Mouse (Mus musculus): ENCODE results near the gene Trappc1.
A peak's percentile ranks its signal among the peaks of the same experiment; 100 is the strongest.

Gene Trappc1

DNA sequence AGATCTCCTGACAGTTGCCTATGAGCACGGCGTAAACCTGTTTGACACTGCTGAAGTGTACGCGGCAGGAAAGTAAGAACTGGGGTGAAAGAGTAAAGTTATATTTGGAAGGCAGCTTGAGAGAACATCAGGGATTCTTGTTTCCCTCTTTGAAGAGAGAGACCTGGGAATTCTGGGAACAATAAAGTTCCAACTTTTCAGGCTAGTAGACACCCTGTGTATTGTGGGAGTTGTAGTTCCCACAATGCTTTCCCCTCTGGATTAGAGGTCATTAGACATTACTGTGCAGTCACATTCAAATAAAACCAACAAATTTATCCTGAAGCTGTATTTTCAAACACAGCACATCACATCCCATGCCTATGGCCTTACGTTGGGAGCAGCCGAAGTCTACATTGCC, 4.7 kb downstream of the Trappc1 start:
- no peak for DNase-seq (ENCODE audit: low read depth, low spot score)

DNA sequence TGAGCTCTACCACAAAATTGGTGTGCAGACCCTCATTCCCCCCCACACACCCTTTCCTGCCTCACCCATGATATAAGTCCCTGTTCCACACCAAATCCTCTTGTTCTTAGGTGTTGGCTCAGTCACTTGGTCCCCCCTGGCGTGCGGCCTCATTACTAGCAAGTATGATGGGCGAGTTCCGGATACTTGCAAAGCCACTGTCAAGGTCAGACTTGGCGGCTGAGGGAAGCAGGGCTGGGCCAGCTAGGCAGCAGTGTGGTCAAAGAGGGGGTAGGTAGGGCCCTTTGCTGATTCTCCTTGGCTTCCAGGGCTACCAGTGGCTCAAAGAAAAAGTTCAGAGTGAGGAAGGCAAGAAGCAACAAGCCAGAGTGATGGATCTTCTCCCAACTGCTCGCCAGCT, 7.4 kb downstream of the Trappc1 start:
- no peak for DNase-seq (ENCODE audit: low read depth, low spot score)

DNA sequence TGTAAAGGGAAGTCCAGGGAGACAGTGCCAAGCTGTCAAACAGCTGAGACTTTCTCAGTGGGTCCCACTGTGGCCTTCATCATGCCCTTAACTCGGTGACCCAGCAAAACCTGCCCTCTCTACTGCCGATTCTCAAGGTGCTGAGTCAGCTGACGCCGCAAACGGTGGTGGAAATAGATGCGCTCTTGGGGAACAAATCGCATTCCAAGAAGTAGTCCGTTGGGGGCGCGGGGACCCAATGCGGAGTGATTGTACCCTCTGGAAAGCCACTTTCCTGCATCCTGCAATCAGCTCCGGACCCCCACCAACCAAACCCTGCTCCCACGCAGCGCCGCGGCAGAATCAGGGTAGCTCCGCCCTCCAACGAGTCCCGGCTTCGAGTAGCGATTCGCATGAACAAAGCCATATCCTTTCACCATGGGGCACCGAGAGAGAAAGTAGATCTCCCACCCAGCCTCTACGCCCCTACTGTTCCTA, 8.2 kb downstream of the Trappc1 start:
- DNase-seq (ENCODE audit: low read depth, low spot score), result peak; percentile 73

DNA sequence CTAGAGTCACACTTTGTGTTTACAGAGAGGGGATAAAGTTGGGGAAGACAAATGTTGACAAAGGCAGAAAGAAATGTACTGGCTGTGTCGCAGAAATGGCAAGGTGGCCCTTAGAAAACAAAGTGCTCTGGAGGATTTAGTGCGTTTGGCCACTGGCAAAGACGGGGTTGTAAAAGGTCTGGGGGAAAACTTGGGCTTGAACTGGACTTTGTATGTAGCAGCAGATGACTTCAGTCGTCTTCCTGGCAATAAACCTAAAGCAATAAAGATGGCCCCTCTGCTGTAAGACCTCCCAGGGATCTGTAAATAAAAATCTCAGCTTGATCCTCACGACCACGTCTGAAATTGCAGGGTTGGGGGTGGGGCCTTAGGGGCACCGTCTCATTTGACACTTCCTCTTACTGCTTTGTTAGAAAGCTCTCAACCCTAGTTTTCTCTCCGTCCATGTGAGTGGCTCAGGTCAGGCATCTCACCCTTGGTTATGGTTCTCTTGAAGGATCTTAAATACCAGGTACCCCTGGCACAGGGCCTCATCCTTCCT, 9.0 kb downstream of the Trappc1 start:
- DNase-seq (ENCODE audit: low read depth, low spot score), result no peak

DNA sequence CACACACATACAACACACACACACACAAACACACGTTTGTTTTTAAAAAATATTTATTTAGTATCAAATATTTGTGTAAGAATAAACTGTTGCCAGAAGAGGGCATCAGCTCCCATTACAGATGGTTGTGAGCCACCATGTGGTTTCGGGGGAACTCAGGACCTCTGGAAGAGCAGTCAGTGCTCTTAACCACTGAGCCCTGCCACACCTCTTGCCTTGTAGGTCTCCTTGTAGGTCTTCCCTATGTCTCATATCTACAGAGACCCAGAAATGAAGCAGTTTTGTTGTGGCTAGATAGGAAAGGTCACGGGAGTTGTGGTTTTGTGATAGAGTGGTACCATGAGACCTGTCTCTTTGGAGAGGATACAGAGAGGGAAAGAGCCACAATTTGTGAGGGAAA, 10.1 kb downstream of the Trappc1 start:
- no peak for DNase-seq (ENCODE audit: low read depth, low spot score)

DNA sequence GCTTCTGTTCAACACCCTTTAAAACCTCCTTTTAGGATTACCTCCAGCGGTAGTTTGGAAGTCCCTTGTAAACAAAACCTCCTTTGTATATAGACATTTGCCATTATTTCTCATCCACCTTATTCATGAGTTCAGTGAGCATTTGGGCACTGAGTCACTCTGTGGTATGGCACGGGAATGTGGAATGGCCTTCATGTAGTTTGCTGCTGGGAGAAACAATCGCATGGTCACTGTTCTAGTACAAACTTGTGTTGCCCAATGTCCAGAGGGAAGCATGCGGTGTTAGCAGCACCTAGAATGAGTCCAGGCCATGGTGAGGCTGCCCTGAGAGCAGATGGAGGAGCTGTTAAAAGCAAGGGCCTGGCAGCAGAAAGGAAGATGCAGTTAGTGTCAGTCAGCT, 11.0 kb downstream of the Trappc1 start:
- no peak for DNase-seq (ENCODE audit: low read depth, low spot score)

DNA sequence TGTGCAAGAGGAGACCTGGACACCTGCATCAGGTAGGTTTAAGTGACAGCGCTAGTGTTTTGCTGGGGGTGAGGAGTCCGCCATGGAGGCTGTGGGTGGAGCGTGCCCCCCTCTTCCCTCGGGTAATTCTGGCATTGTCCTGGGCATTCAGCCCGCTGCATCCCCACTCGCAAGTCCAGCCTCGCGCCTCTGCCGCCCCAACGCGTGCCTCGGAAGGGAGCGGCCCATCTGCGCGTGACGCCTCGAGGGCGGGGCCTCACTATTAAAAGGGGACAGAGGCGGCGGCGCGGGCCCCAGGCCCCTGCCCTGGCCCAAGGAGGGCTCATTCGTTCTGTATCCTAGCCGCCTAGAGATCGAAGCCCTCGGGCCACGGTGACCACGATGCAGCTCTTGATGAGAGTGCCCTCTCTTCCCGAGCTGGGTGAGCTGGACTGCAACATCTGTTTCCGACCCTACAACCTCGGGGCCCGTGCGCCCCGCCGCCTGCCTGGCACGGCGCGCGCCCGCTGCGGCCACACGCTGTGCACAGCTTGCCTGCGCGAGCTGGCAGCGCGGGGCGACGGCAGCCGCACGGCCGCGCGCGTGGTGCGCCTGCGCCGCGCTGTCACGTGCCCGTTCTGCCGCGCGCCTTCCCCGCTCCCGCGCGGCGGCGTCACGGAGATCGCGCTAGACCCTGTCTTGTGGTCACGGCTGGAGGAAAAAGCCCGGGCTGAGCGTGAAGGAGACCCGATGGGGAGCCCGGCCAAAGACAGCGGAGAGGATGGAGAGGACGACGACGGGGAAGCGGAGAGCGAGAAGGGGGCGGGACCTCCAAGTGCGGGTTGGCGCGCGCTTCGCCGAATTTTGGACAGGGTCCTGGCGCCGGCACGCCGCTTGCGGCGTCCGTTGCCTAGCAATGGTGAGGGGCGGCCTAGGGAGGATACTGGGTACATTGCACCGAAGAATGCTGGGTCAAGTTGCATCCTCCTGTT, 16.7 kb downstream of the Trappc1 start, which contains the start of gene Rnf227:
Gene Rnf227, plus strand, starts transcription at position 301 of the 971 bp plus-strand sequence.
- no peak for DNase-seq (ENCODE audit: low read depth, low spot score)

DNA sequence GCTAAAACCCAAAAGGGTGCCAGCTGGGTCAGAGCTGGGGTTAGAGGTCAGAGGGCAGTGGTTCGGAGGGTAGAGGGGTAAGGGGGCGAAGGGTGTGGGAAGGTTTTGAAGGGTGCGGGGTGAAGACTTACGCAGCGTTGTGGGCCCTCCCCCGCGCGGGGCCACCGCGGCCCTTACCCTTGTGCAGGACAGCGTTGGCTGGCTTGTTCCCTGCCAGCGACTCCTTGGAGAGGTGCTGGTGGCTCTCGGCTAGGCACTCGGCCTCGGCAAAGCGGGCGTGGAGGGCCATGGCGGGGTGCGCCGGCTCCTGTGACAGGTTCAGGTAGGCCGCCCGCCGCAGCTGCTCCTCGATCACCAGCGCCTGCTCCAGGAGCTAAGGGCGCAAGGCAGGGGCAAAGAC, 22.7 kb downstream of the Trappc1 start:
- no peak for DNase-seq (ENCODE audit: low read depth, low spot score)

DNA sequence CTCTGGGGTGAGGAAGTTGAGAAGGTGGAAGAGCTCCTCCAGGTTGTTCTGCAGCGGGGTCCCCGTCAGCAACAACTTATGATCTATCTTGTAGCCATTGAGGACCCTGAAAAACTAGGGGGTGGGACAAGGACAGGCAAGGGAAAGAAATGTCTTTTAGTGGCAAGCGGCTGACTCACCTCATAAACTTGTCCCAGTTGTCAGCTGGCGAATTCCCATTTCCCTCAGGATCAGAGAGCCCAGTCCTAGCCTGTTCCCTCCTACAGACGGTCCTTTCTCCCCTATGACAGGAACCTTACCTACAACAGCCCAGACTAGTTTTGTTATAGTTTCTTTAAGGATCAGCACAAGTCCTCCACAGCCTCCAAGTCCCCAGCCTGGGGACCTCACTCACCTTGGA, 32.8 kb downstream of the Trappc1 start:
- no peak for DNase-seq (ENCODE audit: low read depth, low spot score)

DNA sequence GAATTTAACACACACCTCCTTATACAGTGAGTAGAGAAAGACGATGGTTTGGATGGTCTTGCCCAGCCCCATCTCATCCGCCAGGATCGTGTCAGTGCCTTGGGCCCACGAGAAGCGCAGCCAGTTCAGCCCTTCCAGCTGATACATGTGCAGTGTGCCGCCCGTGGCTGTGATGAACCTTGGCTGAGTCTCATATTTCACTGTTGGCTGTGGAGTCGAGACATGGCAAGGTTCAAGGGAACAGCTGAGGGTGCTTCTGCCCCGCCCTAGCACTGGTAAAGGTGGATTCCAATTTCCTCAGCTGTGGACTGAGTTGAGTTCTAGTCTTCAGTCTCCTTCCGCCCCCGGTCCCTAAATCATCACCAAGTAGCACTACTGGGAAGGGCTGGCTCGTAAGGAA, 33.9 kb downstream of the Trappc1 start:
- DNase-seq (ENCODE audit: low read depth, low spot score), result no peak

DNA sequence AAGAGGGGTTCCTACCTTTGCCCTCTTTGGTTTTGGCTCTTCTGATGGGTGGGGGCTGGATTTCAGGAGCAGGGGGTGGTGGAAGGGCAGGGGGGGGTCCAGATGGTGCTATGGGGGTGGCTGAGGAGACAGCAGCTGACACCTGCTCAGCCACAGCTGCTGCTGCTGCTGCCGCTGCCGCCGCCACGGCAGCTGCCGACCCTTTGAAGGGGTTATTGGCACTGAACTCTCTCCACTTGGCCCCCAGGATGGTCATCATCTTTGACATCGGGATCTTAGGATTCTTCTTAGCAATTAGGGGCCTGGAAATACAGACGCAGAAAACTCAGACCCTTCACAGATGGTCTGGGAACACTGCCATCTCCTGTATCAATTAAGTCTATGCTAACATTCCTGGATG, 38.2 kb downstream of the Trappc1 start:
- no peak for DNase-seq (ENCODE audit: low read depth, low spot score)

DNA sequence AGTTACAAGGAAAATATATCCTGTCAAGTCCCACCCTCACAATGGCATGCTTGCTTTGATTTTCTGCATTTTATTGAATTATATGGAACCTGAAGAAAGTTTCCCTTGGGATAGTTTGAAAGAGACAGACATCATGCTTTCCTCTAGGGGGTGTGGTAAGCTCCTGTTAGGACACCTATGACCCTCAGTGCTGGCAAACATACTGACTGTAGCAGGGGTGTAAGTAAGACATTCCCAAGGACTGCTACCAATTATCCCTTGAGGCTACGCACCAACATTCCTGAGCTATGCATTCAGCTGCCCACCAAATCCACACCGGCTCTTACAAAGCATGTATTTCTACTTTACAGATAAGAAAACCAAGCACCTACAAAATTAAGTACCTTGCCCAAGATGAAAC, 38.7 kb downstream of the Trappc1 start:
- DNase-seq (ENCODE audit: low read depth, low spot score), result no peak

DNA sequence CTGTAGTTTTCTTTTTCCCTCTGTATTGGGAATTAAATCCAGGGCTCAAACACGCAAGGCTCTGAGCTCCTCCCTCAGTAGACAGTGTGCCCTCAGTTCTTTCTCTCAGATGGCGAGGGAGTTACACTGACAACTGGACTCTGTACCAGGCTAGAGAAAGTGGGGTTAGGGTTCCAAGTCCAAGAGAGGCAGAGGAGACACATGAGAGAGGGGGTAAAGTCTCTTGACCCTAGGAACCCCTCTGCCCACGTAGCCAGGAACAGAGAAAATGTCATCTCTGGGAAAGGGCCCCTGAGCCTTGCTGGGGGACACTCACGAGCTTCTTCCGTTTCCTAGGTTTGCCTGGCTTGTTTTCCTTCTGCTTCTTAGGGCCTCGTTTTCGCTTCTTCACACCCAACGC, 40.6 kb downstream of the Trappc1 start:
- DNase-seq (ENCODE audit: low read depth, low spot score), result no peak

DNA sequence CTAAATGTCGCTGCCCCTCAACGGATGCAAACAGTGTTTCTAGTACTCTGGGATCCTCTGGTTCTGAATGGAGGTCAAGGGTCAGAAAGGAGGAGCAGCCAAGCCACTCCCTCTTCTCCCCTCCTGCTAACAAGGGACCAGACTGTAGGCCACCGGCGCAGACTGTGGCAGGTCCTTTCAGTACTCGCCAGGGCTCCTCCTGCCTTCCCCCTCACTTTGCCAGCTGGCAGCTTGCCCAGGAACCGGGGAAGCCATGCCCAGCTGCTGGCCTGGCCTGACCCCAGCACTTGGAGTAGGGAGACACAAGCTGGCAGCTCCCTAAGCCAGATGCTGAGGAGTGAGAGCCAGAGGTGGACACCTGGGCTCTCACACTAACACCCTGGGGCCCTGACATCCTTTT, 41.1 kb downstream of the Trappc1 start:
- DNase-seq (ENCODE audit: low read depth, low spot score), result peak; percentile 67

DNA sequence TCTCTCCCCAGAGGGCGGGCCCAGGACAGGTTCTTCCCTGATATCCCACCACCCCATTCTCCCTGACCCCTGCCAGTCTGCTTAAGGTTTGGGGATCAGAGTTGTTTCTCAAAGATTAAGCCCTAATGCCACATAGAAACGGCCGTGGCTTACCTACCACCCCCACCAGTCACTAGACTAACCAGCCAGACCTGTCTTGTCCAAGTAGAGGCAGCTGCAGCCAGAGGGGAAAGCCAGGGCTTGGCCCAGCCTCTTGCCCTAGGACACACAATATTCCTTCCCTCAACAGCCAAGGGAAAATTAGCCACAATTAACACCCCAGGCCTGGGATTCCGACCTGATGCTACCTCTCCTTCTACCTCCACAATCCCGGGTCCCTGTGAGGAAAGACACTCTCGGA, 41.9 kb downstream of the Trappc1 start:
- no peak for DNase-seq (ENCODE audit: low read depth, low spot score)

DNA sequence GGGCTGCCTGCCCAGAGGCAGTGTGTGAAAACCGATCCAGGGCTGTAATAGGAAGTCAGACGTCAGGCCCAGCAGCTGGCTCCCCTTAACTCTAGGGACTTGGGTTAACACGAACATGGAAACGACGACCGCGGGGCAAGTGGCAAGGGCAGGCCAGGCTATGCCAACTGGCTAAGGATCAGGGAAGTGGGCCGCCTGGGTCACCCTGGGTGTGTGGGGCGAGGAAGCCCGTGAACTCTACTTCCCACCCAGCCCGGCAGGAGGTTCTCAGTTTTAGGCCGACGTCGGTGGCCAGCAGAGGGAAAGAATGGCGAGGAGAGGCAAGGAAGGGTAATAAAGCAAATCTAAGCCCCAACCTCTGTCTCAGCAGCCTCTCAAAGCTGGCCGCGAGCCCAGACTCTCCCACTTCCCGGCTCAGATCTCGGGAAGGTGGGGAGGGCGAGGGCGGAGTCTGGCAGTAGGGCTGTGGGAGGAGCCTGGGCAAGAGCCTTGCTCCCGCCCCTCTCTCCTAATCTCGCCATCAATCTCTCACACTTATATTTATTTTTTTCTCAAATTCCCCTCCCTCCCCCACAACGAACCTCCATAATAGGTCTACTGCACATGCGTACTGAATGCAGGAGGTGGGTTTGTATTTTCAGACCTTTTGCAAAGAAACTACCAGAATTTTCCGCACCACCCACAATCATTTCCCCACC, 42.5 kb downstream of the Trappc1 start:
- peak; percentile 95 for DNase-seq (ENCODE audit: low read depth, low spot score)

DNA sequence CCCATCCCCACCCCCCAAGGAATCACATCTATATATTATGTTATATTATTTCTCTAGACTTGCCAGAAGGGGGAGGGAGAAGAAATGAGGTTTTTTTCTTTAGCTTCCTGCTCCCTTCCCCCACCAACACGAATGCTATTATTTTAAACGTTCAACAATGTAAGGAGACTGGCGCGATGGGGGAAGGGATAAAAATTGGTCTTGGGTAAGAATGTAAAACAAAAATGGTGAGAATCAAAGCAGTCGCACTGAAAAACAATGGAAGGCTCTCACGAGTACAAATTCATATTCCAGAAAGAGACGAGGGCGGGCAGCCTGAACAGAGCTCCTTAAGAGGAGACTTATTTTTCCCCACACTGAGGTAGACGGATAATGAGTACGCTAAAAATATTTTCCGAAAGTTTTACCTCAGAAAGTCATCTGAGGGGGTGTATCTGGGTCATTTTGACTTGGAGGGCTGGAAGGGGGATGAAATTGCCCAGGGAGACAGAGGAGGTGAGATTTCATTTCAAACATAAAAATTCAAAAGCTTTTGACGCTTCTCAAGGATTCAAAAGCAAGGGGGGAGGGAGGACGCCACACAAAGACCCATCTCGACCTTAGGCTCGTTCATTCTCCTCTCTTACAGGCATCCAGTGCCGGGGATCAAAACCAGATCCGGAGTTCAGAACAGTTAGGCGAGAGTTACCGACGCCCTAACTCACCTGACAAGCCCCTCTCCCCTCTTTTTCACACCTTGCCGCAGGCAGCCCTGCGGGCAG, 43.3 kb downstream of the Trappc1 start:
- DNase-seq (ENCODE audit: low read depth, low spot score), result peak; percentile 65

DNA sequence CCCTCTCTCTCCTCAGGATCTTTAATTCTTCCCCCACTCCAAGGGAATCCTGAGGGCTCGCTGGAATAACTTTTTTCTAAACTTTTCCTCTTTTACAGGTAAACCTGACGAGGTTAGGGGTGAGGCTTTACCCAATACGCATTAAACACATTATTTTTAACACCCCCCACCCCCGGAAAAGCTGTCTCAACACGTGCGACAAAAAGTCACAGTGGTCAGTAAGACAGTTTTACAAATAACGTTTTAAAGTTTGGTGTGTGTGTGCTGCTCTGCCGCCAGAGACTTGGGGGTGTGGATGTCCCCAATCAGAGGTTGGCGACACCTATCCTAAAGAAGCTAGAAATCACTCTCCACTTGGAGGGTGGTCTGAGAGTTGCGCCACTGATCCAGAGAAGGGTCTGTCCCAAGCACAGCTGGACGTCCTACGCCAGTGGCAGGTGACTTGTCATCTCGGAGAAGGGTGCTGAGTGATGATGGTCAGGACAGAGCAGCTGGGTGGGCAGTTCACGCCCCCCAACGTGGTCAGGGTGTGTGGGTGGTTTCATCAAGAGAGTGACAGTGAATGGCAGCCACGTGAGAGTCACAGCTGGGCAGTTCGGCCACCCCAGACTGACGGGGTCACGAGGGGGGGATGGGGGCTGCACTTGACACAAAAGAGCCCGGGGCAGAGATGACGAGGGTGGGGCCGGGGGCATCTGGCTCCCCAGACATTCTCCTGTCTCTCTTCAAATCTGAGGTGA, 44.0 kb downstream of the Trappc1 start:
- DNase-seq (ENCODE audit: low read depth, low spot score), result no peak

DNA sequence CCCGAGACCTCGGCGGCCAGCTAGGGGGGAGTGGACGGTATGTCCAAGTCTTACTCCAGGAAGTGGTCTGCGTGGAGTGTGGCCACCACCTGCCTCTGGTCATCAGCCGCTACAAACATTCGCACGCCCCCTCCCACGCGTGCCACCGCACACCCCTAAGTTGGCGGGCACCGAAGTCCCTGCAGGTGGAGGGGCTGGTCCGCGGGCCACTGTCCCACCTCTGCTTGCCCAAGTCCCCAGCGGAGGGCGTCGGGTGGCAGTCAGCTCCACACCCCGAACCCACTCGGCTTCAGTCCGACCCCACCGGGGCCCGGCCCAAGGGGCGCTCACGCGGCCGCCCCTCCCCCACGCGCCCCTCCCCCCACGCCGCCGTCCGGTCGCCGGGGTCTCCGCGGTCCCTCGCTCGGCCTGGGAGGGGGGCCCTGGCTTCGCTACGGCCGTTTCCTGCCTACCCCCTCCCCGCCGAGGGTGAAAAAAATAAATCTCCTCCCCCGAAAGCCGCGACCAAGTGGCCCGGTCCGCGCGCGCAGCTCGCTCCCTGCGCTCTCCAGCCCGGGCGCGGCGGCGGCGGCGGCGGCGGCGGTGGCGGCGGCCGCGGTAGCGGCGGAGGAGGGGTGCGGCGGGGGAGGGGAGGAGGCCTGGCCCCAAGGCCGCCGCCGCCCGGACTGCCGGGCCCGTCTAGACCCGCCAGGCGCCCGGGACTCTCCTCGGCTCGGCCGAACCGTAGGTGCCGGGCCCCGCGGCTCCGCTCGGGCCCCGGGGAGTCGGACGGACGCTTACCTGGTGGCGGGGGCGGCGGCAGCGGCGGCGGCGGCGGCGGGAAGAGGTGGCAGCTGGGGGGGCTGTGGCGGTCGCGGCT, 44.8 kb downstream of the Trappc1 start:
- DNase-seq (ENCODE audit: low read depth, low spot score), result no peak
